Mouse (Mus musculus): ENCODE data around the gene Stac3.

Stac3 gene

DNA sequence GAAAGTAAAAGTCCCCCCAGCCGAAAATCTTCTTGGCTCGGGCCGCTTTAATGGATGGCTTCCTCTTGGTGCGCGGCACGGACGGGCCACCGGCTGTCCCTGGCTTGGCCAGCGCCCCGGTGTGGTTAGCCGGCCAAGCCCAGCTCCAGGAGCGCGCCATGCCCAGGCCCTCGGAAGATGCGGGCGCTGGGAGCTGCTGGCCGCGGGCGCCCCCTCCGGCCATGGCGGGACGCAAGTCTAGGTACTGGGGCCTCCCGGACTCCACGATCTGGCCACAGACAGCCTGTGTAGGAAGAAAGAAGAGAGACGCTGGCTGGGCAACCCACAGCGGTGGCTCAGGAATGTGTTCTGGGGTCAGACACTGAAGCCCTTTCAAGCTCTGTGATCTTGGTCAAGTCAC is 25.2 kb downstream of the Stac3 start:
- DNase-seq: peak; percentile 47 to 65

DNA sequence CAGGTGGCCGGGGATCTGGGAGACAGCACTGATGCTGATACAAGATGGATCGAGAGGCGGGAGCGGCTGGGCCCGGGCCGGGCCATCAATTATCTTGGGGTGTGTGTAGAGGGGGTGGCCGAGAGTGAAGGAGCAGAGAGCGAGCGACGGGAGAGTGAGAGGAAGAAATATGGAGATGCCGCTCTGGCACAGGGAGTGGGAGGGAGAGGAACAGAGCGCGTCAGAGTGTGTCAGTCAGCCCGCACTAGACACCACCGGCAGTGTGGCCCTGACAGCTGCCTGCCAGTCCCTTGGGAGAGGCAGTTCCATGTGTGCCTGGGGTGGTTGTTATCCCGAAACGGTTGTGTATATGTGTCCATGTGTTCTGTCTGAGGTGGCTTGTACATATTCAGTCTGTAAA is 26.0 kb downstream of the Stac3 start:
- no peak for DNase-seq

DNA sequence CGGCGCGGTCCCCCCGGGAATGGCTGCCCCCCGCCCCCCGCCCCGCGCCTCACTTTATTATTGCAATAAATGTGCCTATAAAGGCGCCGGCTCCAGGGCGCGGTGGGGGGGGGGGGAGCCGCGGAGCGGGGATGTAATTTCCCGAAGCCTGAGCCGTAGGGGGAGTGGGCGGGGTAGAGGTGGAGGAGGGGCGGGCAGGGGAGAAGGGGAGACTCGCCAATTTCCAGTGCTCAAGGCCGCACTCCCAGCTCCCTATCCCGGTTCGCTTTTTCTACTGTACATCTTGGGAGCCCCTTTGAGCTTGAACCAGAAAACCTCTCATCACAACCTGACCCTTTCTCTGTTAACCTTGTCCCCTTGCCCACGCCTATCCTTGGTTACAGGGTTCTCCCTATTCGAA is 29.5 kb downstream of the Stac3 start:
- DNase-seq: no peak

DNA sequence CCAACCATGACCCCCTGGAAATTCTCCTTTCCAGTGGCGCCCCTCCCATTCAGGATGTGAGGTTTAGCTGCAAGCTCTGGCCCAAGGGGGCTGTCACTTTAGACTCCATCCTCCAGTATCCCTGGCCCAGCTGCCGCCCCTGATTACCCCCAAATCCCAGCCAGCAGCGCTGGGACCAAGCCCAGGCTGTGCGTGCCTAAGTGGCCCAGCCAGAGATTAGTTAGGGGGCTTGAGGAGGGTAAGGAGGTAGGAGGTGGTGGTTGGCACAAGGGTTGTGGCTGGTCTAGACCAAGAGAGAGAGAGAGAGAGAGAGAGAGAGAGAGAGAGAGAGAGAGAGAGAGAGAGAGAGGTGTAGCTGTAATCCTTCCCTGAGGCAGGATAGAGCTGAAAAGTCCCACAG is 30.1 kb downstream of the Stac3 start:
- DNase-seq: no peak

DNA sequence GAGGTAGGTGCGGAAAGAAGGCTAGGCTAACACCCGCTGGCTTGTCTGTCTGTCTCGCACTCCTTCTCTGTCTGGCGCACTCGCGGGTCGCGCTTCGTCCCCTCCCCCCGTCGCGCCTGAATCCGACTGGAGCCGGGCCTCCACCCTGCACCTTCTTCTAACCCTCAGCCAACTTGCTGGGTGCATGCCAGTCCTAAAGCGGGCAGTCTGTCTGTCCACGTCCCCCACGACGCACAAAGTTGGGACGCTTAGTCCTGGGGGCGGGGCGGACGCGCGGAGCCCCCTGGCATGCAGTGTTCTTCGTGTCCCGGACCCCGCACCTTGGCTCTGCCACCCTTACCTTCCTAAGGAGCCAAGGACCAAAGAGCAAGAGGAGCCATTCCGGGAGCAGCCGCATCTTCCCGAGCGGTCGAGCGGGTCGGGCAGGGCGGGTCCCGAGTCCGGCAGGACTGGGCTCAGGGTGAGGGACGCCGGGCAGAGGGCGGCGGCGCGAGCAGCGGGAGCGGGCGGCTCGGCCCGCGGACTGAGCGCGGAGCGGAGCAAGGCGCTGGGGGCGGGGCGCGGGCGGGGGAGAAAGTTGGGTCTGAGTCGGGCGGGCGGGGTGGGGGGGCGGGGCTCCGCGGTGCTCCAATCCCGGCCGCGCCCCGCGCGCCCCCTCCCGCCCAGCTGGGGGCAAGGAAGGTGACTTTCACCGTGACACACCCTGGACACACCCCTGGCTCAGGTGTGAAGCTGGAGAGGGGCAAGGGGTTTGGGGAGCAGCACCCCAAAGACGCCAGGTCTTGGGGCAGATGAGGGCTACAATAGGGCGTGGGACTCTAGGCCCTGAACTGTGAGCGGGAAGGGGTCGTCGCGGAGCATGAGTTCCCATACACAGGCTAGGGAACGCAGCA is 32.8 kb downstream of the Stac3 start, which contains the start of gene Nxph4:
TSS of gene Nxph4 (minus strand) at position 524 of the 893 bp plus-strand sequence.
- no peak for DNase-seq

DNA sequence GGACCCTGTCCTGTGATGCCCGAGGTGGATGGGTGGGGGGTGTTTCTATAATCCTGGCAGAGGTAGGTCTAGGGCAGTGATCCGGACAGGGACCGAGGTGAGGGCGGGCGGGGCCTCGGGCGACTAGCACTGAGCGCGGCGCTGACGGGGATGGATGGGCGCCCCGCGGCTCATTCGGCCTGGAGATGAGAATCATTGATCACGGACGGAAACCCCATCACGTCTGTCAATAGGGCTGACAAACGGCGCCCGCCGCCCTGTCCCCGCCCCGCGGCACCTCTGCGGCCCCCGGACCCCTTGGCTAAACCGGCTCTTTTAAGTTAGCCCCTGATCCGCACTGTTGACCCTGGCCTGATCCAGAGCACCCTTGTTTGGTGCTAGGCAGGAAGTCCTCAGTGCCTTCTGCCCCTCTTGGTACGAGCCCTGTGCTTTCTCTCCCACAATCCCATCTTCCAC is 33.5 kb downstream of the Stac3 start:
- no peak for DNase-seq

DNA sequence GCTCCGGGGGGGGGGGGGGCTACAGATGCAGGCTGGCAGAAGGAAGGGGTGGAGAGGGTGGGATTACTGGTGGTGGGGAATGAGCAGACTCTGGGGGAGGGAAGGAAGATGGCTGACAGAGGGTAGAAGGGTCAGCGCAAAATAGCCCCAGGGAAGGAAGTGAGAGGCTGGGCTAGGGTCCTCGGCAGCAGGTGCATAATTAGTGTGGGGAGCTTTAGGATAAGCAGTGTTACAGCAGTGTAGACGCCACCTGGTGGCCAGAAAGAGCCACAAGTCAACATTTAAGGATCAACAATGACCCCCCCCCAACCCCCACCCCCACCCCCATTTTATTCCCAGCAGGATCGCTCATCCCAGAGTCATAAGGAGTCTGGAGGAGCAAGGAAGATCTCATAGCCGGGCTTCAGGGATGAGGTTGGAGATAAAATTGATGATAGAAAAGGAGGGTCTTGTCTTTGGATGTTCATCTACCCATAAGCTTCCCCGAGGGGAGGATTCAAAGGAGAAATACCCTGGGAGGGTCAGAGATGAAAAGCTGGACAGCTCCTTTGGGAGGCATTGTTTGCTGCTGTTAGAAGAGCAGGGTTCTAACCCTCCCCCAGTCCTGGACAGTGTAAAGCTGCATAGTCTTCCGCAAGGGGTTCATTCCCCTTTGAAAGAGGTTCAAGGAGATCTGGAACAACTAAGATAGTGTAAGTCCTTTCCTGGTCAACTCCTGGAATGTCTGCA is 35.3 kb downstream of the Stac3 start:
- DNase-seq: peak in 1 of 2 experiments; percentile 51

DNA sequence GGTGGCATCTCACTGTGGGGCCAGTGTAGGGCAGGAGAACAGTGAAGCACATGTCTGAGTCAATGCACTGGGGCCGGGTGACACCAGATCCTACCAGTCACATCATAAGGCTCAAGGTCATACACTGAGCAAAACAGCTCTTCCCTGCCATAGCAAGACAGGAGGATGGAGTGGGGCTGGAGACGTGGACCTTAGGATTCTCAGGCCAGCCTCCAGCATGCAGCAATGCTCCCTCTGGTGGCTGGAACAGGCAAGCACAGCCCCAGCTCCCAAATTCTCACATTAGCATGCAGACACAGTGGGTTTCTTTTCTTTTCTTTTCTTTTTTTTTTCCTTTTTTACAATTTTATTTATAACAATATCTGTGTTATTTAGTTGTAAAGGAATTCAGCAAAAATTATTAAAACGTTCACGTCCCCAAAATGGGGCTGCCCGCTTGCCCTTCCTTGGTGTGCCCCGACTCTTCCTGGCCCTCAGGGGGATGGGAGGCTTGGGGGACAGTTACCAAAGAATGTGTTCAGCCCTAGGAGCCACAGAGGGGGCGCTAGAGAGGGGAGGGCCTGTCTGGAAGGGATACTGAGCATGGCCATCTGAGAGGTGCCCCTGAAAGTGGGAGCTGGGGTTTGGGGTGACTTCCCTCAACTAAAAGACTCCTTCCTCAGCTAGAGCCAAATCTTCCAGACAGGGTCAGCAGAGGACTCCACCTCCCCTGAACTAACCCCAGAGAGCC is 36.5 kb downstream of the Stac3 start:
- peak; percentile 66 to 88 for DNase-seq

DNA sequence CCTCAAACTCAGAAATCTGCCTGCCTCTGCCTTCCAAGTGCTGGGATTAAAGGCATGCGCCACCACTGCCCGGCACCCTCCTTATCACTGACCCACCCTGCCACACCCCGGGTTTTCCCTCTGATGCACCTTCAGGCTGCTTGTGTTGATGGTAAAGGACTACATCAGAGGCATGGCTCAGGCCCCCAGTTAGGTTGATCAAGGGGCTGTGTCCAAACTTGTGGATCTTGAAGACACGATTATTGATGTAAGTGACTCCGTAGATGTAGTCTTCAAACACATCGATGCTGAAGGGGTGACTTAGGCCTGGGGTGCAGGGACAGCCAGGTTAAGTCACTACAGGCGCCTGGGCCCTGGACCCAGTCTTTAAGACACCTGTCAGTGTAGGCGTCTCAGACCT is 40.0 kb downstream of the Stac3 start:
- no peak for DNase-seq

DNA sequence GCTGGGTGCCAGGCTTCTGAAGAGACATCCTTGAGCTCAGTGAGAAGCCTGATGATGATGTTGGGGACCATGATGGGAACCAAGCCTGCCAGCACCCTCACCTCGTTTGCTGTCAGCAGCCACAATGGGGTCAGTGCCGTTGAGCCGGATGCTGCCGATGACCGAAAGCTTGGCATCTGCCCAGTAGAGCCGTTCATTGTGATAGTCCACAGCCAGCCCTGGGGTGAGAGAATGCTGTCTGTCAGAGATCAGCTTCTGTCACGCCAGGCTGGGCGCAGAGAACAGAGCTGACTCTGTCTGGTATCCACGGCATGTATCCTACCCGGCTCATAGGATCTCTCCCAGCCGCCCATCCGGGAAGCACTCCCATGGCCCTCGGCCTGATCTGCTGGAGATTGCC is 40.6 kb downstream of the Stac3 start:
- DNase-seq: no peak

DNA sequence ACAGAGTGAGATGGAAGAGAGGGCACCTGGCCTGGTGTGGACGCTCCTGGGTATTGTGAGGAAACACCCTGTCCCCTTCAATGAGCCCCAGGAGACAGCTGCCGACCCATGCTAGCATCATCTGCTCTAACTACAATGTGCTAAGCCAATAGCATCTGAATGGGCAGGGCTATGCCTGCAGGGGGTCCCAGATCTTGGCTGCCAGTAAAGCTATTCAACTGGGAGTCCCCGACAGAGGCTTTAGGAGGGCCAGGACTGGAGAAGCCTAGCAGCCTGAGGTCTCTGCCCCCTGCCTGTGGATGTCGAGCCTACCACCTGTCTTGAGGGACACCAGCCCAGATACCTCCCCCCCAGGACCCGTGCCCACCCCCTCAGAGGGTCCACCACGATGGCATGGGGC is 41.2 kb downstream of the Stac3 start:
- DNase-seq: no peak

DNA sequence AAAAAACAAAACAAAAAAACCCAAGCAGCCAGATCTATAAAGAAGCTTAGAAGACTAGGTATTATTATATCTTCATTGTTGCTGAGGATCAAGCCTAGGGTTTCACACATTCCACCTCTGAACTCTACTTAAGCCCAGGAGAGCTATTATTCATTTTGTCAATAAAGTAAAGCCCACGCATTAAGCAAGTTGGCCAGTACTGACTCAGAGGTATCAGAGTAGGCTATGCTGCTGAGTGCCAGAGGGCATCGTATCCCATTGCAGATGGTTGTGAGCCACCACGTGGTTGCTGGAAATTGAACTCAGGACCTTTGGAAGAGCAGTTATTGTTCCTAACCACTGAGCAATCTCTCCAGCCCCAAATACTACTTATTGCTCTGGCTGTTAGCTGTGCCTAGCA is 42.4 kb downstream of the Stac3 start:
- no peak for DNase-seq

DNA sequence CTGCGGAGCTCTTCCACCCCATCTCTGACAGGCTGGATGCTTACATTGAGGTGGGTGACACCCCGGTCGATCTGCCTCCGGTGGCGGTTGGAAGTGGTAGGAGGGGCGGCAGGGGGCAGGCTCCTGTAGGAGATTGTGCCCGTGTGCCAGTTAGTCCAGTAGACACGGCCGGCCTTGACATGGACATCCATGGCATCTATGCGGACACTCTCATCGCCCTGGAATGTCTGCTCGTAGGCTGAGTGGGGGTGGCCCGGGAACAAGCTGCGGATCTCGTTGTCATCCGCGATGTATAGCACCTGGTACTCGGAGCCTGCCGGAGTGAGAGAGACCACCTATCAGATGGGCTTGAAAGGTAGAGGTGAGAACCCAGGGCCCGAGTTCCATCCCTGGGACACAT is 42.9 kb downstream of the Stac3 start:
- DNase-seq: no peak

DNA sequence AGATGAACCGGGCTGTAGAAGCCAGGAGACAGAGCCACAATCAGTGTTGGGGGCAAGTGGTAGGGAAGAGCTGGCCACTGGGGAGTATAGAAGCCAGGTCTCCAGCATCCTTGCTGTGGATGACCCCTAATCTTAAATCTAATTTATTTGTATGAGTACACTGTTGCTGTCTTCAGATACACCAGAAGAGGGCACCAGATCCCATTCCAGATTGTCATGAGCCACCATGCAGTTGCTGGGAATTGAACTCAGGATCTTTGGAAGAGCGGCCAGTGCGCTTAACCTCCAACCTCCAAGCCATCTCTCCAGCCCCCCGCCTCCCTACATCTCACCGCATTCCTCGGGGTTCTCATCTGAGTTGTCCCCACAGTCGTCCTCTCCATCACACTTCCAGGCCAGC is 45.0 kb downstream of the Stac3 start:
- DNase-seq: no peak

DNA sequence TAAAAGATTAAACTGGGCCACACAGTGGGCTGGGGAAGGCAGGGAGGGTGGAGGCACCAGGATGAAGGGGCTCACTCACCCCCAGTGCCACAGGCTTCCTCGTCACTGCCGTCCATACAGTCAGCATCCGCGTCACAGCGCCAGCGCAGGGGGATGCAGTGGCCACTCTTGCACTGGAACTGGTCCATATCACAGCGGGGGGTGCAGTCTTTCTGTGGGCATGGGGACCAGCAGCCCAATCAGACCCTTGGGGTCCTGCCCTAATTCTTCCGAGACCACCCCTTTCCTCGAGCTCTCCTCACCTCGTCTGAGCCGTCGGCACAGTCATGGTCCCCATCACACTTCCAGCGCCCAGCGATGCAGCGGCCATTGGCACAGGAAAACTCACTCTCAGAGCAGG is 46.8 kb downstream of the Stac3 start:
- no peak for DNase-seq

DNA sequence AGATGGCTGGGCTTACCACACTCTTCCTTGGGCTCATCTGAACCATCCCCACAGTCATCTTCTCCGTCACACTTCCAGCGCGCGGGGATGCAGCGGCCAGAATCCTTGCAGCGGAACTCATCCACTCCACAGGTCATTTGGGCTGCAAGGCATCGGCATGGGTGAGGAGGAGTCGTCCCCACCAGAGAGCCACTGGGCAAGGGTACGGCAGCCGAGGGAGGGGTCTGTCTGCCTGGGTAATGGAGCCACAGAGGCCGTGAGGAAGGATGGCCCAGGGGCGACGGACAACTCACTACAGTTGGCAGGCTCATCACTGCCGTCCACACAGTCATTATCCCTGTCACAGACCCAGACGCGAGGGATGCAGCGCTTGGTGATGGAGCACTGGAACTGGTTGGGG is 48.4 kb downstream of the Stac3 start:
- no peak for DNase-seq

DNA sequence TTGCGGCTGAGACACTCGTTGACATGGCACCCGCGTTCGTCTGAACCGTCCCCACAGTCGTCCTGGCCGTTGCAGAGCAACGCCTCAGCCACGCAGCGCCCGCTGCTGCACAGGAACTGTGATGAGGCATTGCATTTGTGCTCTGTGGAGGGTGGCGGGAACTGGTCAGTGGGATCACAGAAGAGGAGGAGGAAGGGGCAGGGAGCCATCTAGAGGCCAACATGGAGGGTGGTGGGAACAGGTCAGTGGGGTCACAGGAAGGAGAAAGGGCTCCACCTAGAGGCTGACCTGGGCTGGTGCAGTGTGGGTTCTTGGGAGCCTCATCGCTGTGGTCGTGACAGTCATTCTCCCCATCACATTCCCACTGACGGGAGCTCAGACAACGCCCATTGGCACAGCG is 54.2 kb downstream of the Stac3 start:
- peak in 1 of 2 experiments; percentile 34 for DNase-seq

DNA sequence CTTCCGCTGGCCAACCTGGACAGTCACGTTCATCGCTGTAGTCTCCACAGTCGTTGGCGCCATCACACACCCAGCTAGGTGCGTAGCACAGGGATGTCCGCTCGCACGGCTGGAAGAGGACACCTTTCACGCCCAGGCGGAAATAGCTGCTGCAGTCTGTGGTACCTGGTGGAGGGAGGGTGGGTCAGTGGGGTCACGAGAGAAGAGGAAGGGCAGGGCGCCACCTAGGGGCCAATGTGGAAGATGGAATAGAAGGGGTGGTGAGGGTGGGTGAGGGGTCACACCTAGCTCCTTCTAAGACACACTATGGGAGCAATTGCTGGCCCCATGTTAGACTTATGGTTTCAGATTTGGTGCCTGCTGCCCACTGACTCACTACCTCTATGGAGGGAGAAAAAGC is 55.9 kb downstream of the Stac3 start:
- DNase-seq: no peak

Data from kidney, adult 8-10 months (tissue).